Mouse (Mus musculus) brain, embryonic 14.5 days (tissue): ENCODE data around the gene Gpc4. TPM values are rescaled to one million over a fixed set of nuclear protein-coding genes. Genes with fewer than 3 reads are reported as not detected.

Source experiments
- DNase-seq: peaks from one replicate; pipeline ENCODE4 v3.0.0-alpha.2; 2011; ENCODE audit warnings: low read depth
- CTCF ChIP-seq: fragments of 200-500 bp; IDR thresholded peaks from 2 replicates; pipeline ENCODE4 v1.5.1; 2012; ENCODE audit warnings: inconsistent platforms, mild to moderate bottlenecking, moderate library complexity, borderline replicate concordance; ENCODE audit not compliant: insufficient read depth, insufficient read length; ENCODE audit errors: extremely low read depth
- POLR2A ChIP-seq: fragments of 200-500 bp; IDR thresholded peaks from 2 replicates; pipeline ENCODE4 v1.6.1; 2012; ENCODE audit warnings: mild to moderate bottlenecking, inconsistent platforms, borderline replicate concordance; ENCODE audit not compliant: poor library complexity, insufficient read depth, insufficient read length, severe bottlenecking; ENCODE audit errors: extremely low read depth
- polyA plus RNA-seq: library from polyadenylated mRNA; depleted of rRNA; stranded (reverse); fragments of >200 nt; gene quantifications from 2 replicates; pipeline ENCODE4 v1.2.3, GENCODE M21; 2012

Gpc4 gene
- polyA plus RNA-seq, 1 experiment: 15.2 TPM

DNA sequence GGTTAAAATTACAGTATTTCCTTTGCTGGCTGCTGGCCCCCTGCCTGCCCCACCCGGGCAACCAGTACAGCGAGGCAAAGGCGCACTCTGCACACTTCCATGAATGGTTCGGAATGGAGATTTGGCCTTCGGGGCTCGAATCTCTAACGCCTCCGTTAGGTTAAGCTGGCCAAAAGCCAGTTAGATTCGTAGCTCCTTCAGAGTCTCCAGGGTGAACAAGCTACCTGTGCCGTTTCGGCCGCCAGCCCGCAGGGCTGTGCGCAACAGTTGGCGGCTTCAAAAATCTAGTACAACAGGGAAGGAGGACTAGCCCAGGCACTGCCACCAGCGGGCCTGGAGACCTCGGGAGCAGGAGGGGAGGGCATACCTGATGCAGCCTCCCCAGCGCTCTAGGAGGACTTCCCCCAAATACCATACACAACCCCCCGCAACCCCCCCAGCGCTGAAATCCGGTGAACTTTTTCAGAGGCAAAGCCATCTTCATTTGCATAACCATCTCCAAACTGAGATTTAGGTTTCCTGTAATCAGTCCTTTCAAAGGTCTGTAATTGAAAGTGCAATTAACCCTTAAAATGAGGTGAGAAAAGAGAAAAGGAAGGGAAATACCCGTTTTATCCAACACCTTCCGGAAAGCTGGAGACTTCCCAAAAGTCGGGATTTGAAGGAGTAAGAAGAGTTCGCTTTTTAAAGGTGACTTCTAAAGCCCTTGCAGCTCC is 1.5 kb downstream of the Gpc4 start:
- TF ChIP-seq CTCF: no peak
- TF ChIP-seq POLR2A: no peak
- DNase-seq: peak; percentile 23

DNA sequence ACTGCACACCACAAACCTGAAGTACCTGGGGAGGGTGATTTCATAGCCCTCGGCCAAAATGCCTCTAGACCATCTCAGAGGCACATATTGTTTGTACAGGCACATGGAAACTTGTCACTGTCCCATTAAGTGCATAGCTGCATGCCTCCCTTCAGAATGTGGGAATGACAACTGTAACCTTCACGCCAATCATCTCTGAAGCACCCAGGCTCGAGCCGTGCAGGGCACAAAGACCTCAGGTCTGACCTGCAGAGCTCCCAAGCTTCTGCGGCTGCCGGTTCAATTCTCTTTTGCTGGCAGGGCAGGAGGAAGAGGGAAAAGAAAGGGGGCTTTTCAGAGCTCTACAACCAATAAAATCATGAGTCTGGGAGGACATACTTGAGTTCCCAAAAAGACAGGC is 2.3 kb downstream of the Gpc4 start:
- TF ChIP-seq POLR2A (no peak), CTCF (no peak)
- DNase-seq: peak; percentile 31

DNA sequence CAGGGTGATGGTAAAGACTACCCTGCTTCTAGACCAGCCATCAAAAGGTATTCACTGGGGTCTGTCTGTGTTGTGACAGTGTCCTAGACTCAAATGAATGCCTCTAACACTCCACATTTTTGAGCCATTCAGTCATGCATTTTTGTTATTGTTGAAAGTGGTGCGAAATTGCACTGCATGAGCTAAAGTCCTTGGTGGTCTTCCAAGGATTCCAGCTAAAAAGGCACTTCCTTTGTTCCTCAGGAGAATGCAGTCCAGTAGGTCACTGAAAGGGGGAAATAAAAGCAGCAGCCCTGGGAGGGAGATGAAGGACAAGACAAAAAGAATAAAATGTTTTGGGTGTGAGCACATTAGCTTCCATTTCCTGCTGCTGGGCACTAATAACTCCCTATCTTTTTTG is 2.8 kb downstream of the Gpc4 start:
- no peak for TF ChIP-seq CTCF
- TF ChIP-seq POLR2A: no peak
- DNase-seq: peak; percentile 51

DNA sequence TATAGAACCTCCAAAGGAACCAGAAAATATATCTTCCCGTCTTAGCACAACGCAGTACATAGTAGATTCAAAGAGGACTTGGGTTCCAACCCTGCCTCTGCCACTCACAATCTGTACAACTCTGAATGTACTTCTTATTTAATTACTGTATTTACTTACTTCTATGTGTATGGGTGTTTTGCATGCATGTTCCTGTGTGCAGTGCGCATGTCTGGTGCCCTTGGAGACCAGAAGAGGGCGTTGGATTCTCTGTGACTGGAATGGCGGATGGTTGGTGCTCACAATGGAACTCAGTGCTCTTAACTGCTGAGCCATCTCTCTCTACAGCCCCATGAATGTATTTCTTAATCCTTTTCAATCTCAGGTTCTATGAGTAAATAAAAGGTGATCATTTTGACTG is 5.4 kb downstream of the Gpc4 start:
- DNase-seq: no peak
- TF ChIP-seq POLR2A (no peak), CTCF (no peak)

DNA sequence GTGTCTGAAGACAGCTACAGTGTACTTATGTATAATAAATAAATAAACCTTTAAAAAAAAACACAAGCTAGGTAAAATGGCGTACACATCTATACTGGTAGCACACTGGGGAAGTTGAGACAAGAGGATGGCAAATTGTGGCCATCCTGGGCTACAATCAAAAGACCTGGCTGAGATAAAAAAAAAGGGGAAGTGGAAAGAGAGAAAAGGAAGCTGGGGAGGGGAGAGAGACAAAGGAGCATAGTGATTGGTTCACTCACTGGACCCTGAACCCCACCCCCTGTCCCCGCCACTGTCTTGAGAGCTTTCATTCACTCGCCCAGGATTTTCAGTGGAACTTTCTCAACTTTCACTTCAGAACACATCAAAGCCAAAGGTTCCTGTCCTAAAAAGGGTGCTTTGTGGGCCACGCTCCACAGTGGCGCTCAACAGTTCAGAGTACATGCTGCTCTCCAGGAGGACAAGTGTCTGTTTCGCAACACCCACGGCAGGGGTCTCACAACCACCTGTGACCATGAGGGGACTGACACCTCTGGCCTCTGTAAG is 9.6 kb downstream of the Gpc4 start:
- DNase-seq: no peak
- TF ChIP-seq POLR2A (no peak), CTCF (no peak)

DNA sequence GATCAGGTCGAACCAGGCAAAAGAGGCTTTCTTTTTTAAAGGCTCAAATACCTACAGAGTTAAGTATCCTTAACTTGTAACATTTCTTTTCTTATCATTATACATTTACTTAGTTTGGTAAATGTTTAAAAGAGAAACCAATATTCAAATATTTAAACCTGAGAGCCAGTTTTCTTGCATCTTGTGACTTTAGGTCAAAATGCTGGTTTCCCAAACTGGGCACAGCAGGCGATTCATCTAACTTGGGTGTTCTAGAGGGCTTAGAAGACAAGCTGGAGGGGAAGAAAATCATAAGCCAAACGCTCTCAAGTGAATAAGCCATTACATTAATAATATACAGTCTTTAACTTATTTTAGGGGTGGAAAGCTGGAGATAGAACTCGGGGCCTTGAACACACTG is 10.2 kb downstream of the Gpc4 start:
- no peak for DNase-seq
- TF ChIP-seq POLR2A (no peak), CTCF (no peak)

DNA sequence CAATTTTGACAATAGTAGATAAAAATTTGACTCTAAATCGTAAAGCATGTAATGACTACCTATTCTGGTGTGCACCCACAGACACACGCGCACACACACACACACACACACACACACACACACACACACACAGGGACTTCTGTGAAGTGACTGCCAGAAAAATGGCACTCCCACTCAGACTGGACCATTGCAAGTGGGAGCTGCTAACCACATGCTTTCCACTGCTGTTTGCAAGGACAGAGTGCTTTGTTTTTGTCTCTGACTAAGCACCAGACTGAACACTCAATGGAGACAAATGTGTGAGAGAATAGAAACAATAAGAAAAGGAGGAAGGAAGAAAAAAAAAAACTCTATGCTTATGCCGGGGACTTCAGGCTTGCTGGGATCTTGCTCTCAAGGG is 11.6 kb downstream of the Gpc4 start:
- no peak for TF ChIP-seq POLR2A
- peak; percentile 39 for DNase-seq

DNA sequence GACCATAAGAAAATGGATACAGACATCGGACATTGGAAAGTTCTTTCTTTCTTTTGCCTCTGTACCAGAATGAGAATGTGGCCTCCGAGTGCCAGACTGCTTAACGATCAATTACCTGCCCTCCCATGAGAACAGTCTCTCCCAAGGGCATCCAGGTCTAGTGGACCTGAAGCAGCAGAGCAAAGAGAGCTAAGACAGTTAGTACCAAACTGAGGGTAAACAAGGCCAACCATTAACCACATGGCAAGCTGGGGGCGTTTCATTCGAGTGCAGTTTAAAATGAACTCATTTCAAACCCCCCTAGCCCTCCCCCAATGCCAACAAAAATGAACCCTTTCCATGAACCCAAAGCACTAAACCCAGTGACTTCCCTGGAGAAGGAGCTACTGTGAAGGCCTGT is 12.1 kb downstream of the Gpc4 start:
- DNase-seq: no peak
- TF ChIP-seq CTCF (no peak), POLR2A (no peak)

DNA sequence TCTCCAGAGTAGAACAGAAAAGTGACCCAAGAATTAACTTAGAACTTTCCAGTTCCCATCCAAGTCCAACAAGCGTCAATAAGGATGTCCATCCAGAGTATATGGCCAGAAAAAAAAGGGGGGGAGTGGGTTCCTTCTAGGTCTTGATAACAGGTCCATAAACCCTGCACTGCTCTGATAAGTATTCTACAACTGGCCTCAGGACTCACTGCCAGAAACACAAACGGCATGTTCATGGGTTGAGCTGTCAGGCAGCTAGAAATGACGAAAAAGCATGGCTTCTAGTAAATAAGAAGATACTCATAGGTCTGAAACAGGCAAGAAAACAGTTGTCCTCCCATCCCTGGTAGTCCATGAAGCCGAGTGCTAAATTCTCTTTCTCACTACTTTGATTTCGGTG is 13.5 kb downstream of the Gpc4 start:
- no peak for TF ChIP-seq CTCF
- TF ChIP-seq POLR2A: no peak
- DNase-seq: no peak

DNA sequence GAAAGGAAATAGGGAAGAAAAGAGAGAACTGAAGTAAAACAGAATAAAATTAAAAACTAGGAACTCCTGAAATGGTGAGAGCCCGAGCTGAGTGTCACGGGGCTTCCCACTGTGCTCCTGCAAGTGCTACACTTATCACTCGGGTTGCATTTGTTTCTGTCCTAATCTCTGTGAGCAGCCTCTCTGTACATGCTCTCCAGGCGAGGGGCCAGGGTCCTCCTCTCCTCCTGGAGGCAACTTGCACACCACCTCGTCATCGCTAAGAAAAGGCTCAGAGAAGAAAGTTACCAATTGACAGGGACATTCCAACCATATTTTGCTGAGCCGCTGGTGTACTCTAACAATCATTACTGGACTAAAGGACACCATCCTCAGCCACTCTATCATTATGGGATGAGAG is 14.0 kb downstream of the Gpc4 start:
- TF ChIP-seq CTCF: no peak
- no peak for TF ChIP-seq POLR2A
- DNase-seq: no peak

DNA sequence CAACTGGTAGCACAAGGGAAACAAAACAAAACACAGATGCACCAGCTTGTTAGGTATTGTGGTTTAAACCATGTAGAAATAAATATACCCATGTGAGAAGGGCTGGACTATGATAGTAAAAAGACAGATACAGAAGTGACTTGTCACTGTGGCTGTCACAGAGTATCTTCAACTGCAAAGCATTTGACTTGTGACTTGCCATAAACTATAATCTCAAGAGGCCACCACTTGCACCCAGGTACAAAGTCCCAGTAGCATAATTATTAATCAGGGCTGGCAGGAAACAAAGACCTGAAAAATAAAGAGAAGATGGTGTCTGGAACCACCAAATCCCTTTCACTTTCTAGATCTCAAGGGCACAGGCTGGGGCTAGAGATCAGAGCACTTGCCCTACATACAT is 19.5 kb downstream of the Gpc4 start:
- DNase-seq: no peak
- no peak for TF ChIP-seq CTCF
- no peak for TF ChIP-seq POLR2A

DNA sequence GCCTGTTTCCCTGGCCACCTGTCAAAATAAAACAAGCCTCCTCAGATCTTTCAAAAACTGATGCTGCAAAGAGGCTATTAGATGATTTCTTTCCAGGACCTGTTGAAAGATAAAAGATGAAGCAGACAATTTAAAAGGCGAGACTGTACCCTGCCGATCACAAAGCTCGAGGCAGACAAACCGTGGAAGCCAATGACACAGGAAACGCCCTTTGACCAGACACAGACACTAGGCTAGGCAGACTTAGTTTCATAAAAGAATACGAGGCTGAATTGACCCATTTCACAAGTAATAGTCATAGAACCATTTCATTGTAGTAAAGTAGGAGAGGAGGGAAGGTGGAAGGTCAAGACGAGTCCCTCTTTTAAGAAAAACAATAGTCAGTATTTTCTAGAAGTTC is 20.6 kb downstream of the Gpc4 start:
- DNase-seq: no peak
- TF ChIP-seq CTCF: no peak
